Mouse (Mus musculus): Measurements from ENCODE around the gene Gpc5.

DNA sequence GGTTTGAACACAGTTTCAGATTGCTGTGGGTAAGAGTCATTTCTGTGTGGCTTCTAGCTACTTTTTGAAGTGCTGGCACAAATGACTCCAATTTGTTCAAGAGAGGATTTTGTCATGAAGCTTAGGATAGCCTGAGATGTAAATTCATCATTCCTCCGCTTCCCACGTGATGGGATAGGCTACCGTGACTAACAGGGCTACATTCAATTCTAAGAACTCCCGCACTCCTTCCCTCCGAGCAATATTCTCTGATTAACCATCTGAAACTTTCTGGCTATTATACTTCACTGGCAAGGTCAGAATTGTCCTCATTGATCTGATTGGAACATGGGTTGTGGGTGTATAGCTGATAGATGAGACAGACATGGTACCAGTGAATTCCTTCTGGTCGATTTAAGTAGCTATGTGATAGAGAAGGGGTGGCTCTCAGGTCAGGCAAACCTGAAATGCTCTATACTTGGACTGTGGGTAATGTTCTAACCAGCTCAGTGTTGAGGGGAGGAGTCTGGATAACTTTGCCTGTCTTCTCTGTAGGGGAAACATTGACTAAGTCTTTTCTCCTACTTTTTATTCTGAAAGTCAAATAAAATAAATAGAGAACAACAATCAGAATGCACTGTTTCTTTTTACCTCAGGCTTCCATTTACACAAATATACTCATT lies 319.6 kb downstream of the Gpc5 start:
- TF ChIP-seq CTCF (IDR thresholded peaks at IDR 0.05; ENCODE audit: insufficient read depth, low read length) (no peak), POLR2A (IDR thresholded peaks at IDR 0.05; ENCODE audit: borderline replicate concordance, extremely low read depth, low read depth, low read length) (no peak)
